Mouse (Mus musculus) left cerebral cortex, postnatal 10 days (tissue): ENCODE results near the gene Zeb2. TPM values are rescaled to one million over a fixed set of nuclear protein-coding genes. Genes with fewer than 3 reads are reported as not detected.
"Not testable (repeated sequence)": the region's sequence is repeated elsewhere in the genome, so short reads cannot be mapped to it uniquely, and the experiment has no call there.

Experiments used
- DNase-seq, 2 experiments: peaks; one replicate each; pipeline ENCODE4 v3.0.0; 2021 to 2022; ENCODE audit warnings: low spot score in 2 of 2, mixed read lengths in 1 of 2; ENCODE audit errors: extremely low spot score in 1 of 2
- intact Hi-C: fragments of 180-260 bp; cut with DNase I; formaldehyde crosslinking; loops from one replicate; pipeline ENCODE4 v1.15.1; 2025
- total RNA-seq, 2 experiments: library from RNA; stranded (reverse); gene quantifications; 2 replicates each; pipeline ENCODE4 v1.2.3; 2021

Zeb2 gene
- total RNA-seq, 2 experiments from 2014 or later, result 220 to 259 TPM

GRCm38 (mm10) chr2:45114596-45114995 lies 2.6 kb downstream of the Zeb2 start:
- no peak for DNase-seq
- intact Hi-C loops, result loop anchor here (10.0 kb wide), 2 partner anchors 640 to 1170 kb away; no protein-coding TSS in a partner anchor

- DNase-seq, result no peak
- intact Hi-C loops, result loop anchor here (2.0 to 10.0 kb wide), 3 partner anchors 641 to 1331 kb away; no protein-coding TSS in a partner anchor
These were observed 3.3 kb downstream of the Zeb2 start for GRCm38 (mm10) chr2:45113912-45114311.

- peak; percentile 71 to 81 for DNase-seq
- intact Hi-C loops, result loop anchor here (2.0 to 10.0 kb wide), 3 partner anchors 642 to 1332 kb away; no protein-coding TSS in a partner anchor
These were observed 4.1 kb downstream of the Zeb2 start for GRCm38 (mm10) chr2:45112891-45113683.

- DNase-seq, result no peak
- intact Hi-C loops, result loop anchor here (2.0 to 10.0 kb wide), 3 partner anchors 643 to 1333 kb away; no protein-coding TSS in a partner anchor
These were observed 5.0 kb downstream of the Zeb2 start for GRCm38 (mm10) chr2:45112021-45112747.

- intact Hi-C loops, result loop anchor here (10.0 kb wide), 2 partner anchors 643 to 1173 kb away; no protein-coding TSS in a partner anchor
- DNase-seq, result not testable (repeated sequence)
These were observed 5.6 kb downstream of the Zeb2 start for GRCm38 (mm10) chr2:45111571-45111970.

GRCm38 (mm10) chr2:45110757-45111411 lies 6.3 kb downstream of the Zeb2 start:
- DNase-seq, result peak in 1 of 2 experiments; percentile 66
- intact Hi-C loops, result loop anchor here (10.0 kb wide), 2 partner anchors 644 to 1174 kb away; no protein-coding TSS in a partner anchor

- DNase-seq, result peak in 1 of 2 experiments; percentile 59
- intact Hi-C loops, result loop anchor here (5.0 to 10.0 kb wide), 6 partner anchors 88 to 1175 kb away; partner anchors contain the start of gene Gtdc1
These were observed 7.0 kb downstream of the Zeb2 start for GRCm38 (mm10) chr2:45109951-45110756.

GRCm38 (mm10) chr2:45109161-45109950 lies 7.8 kb downstream of the Zeb2 start:
- intact Hi-C loops, result loop anchor here (5.0 to 10.0 kb wide), 4 partner anchors 87 to 1005 kb away; partner anchors contain the start of gene Gtdc1

GRCm38 (mm10) chr2:45108521-45109091 lies 8.6 kb downstream of the Zeb2 start:
- DNase-seq, result peak in 1 of 2 experiments; percentile 73
- intact Hi-C loops, result loop anchor here (5.0 to 10.0 kb wide), 4 partner anchors 86 to 1004 kb away; partner anchors contain the start of gene Gtdc1

More at GRCm38 (mm10) chr2:45109161-45109950, 7.8 kb downstream of the Zeb2 start:
- peak in 1 of 2 experiments; percentile 64 for DNase-seq

GRCm38 (mm10) chr2:45107555-45107954 lies 9.6 kb downstream of the Zeb2 start:
- DNase-seq, result no peak
- intact Hi-C loops, result loop anchor here (5.0 to 10.0 kb wide), 4 partner anchors 85 to 1003 kb away; partner anchors contain the start of gene Gtdc1

- no peak for DNase-seq
- intact Hi-C loops, result loop anchor here (5.0 to 10.0 kb wide), 4 partner anchors 84 to 1001 kb away; partner anchors contain the start of gene Gtdc1
These were observed 11.0 kb downstream of the Zeb2 start for GRCm38 (mm10) chr2:45105922-45106851.

- no peak for DNase-seq
- intact Hi-C loops, result loop anchor here (5.0 to 10.0 kb wide), 4 partner anchors 83 to 1000 kb away; partner anchors contain the start of gene Gtdc1
These were observed 11.9 kb downstream of the Zeb2 start for GRCm38 (mm10) chr2:45105281-45105721.

- intact Hi-C loops, result loop anchor here (5.0 to 10.0 kb wide), 4 partner anchors 82 to 1000 kb away; partner anchors contain the start of gene Gtdc1
- DNase-seq, result no peak
These were observed 12.6 kb downstream of the Zeb2 start for GRCm38 (mm10) chr2:45104511-45105055.

GRCm38 (mm10) chr2:45104066-45104465 lies 13.1 kb downstream of the Zeb2 start:
- intact Hi-C loops, result loop anchor here (10.0 kb wide), 2 partner anchors 529 to 999 kb away; no protein-coding TSS in a partner anchor
- DNase-seq, result no peak
